10 mouse cellular contexts compared by ENCODE assay signal in the genomic region with DNA sequence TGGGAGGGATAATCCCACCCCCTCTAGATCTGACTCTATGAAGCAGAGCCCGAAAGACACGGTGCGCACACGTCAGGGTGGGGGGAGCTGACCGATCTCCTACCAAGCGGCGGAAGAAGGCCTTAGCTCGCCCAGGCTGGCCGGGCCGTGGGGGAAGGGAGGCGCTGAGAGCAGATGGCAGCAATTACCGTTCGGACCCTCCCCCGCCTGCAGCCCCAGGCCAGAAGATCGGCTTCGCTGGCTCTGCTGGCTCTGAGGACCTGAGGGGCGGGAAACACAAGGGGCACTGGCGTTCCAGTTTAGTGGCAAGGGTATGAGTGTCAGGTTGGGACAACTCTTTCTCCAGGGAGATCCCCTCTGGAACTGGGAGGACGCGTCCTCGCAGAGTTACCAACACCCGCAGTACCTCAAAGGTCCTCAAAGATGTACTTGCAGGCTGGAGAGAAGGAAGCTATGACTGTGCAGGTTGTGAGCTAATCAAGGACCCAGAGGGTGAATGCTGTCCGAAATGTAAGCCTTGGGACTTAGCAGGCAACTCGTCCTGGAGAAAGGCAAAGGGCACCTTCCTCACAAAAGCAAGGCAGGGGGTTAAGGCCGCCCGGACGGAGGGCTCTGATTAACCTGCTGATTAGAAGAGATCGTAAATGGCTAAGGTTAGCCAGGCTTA. TPM values are rescaled to one million over a fixed set of nuclear protein-coding genes. Genes with fewer than 3 reads are reported as not detected.
DNase-seq lines count a peak whose midpoint lies in the region; ATAC-seq and TF ChIP-seq lines count a peak whose summit lies in the region.
"Had no signal": no experiment of that assay in that cellular context is flagged by ENCODE, and none has a peak within 500 bp of the region (broad histone marks: within the 10 kb centered on the region; RNA-seq: fewer than 3 reads in every experiment).

No protein-coding gene starts in this region.

- H3K4me2 ChIP-seq in forebrain, postnatal 0 days (ENCODE audit: low read depth) = peak overlapping the region; percentile 25
- H3K4me2 ChIP-seq in limb, embryonic 15.5 days = peak overlapping the region; percentile 36
- peak overlapping the region; percentile 40 for H3K4me2 ChIP-seq in stomach, embryonic 16.5 days (ENCODE audit: low read depth, low read length)

- H3K27me3 ChIP-seq in forebrain, postnatal 0 days (ENCODE audit: insufficient read depth, low read length) = no peaks in the 10 kb centered on the region
- no peaks in the 10 kb centered on the region for H3K27me3 ChIP-seq in limb, embryonic 15.5 days
- H3K27me3 ChIP-seq in stomach, embryonic 16.5 days (ENCODE audit: control insufficient read depth, insufficient read depth, low read length) = no peaks in the 10 kb centered on the region

- DNase-seq in gastrocnemius, postnatal 14 days = peak; percentile 48
- DNase-seq in gastrocnemius, postnatal 25 days = no peak
- DNase-seq in ZHBTc4 (ENCODE audit: low read depth, low spot score) = peak; percentile 80
- DNase-seq in forebrain, postnatal 0 days = no peak
- DNase-seq in B cell, adult 2 months = no peak
- DNase-seq in layer of hippocampus, adult 8-10 months (ENCODE audit: low spot score in 2 of 2) = no peak

- WGBS in forebrain, postnatal 0 days = 10% methylated on average over 28 of the region's 28 CpGs
- WGBS in limb, embryonic 15.5 days = 7% methylated on average over 28 of the region's 28 CpGs
- 15% methylated on average over 28 of the region's 28 CpGs for WGBS in stomach, embryonic 16.5 days

- peak; percentile 45 for ATAC-seq in forebrain, postnatal 0 days
- no peak for ATAC-seq in limb, embryonic 15.5 days (ENCODE audit: insufficient number of reproducible peaks, low FRiP score, low TSS enrichment, low read depth)
- 0 out of 2 replicates have a peak, but pooled peaks have one; percentile 42 for ATAC-seq in stomach, embryonic 16.5 days (ENCODE audit: insufficient read depth, low FRiP score)

- 0 out of 2 replicates have a peak overlapping the region, but pooled peaks have one; percentile 14 for H3K9ac ChIP-seq in forebrain, postnatal 0 days
- H3K9ac ChIP-seq in limb, embryonic 15.5 days = no peak overlapping the region
- H3K9ac ChIP-seq in stomach, embryonic 16.5 days (ENCODE audit: low read length) = peak overlapping the region; percentile 49

- 0 out of 2 replicates have a peak, but pooled peaks cover 12% of the 10 kb centered on the region for H3K4me1 ChIP-seq in forebrain, postnatal 0 days (ENCODE audit: insufficient read depth)
- H3K4me1 ChIP-seq in limb, embryonic 15.5 days = peaks cover 23% of the 10 kb centered on the region
- 0 out of 2 replicates have a peak, but pooled peaks cover 7% of the 10 kb centered on the region for H3K4me1 ChIP-seq in stomach, embryonic 16.5 days (ENCODE audit: control insufficient read depth, insufficient read depth, low read length)

- H3K36me3 ChIP-seq in forebrain, postnatal 0 days (ENCODE audit: insufficient read depth) = no peaks in the 10 kb centered on the region
- H3K36me3 ChIP-seq in limb, embryonic 15.5 days = no peaks in the 10 kb centered on the region
- no peaks in the 10 kb centered on the region for H3K36me3 ChIP-seq in stomach, embryonic 16.5 days (ENCODE audit: control insufficient read depth, insufficient read depth, low read length)
- H3K36me3 ChIP-seq: G1E had no signal

- H3K4me3 ChIP-seq in forebrain, postnatal 0 days (ENCODE audit: low read depth, low read length) = no peak overlapping the region
- H3K4me3 ChIP-seq in limb, embryonic 15.5 days = peak overlapping the region; percentile 10; the same call in 1 of the 2 replicates
- no peak overlapping the region for H3K4me3 ChIP-seq in stomach, embryonic 16.5 days (replicated peaks; ENCODE audit: low read length)

- intact Hi-C loops in gastrocnemius, postnatal 14 days (cut with DNase I; ENCODE audit: low total_unique reads) = no loop called here

- no peak overlapping the region for H3K27ac ChIP-seq in forebrain, postnatal 0 days (ENCODE audit: low read depth, low read length)
- 0 out of 2 replicates have a peak overlapping the region, but pooled peaks have one; percentile 11 for H3K27ac ChIP-seq in limb, embryonic 15.5 days
- no peak overlapping the region for H3K27ac ChIP-seq in stomach, embryonic 16.5 days (ENCODE audit: low read length)

- TF ChIP-seq CTCF in forebrain, postnatal 0 days (IDR thresholded peaks at IDR 0.05; ENCODE audit: low read depth) = no peak

- H3K9me3 ChIP-seq in forebrain, postnatal 0 days (ENCODE audit: low read length) = no peaks in the 10 kb centered on the region
- H3K9me3 ChIP-seq in limb, embryonic 15.5 days = no peaks in the 10 kb centered on the region
- no peaks in the 10 kb centered on the region for H3K9me3 ChIP-seq in stomach, embryonic 16.5 days (replicated peaks; ENCODE audit: control insufficient read depth, low read length)

RNA-seq across cellular contexts. Expression of gene Ankrd33, which starts 17.4 kb away (rescaled TPM):
- not detected for total RNA-seq in gastrocnemius, postnatal 14 days (2021)
- total RNA-seq in gastrocnemius, postnatal 25 days (2021) = not detected
- total RNA-seq in forebrain, postnatal 0 days (2014; rRNA removed) = not detected in 2 replicates
- polyA plus RNA-seq in forebrain, postnatal 0 days (2015; fragmentation: Nextera tagmentation; extraction: Ambion mirVana) = not detected in 2 replicates
- polyA plus RNA-seq in limb, embryonic 15.5 days (2015; fragmentation: Nextera tagmentation; extraction: Ambion mirVana) = not detected in 2 replicates
- polyA plus RNA-seq in stomach, embryonic 16.5 days (2015; fragmentation: Nextera tagmentation; extraction: Ambion mirVana) = not detected in 2 replicates
- under 1 TPM in 1 of 4 experiments, not detected in 3; 0.25 TPM for total RNA-seq in layer of hippocampus, adult 8-10 months (2022)
- total RNA-seq: G1E; gastrocnemius, postnatal 4 days had no signal
- polyA plus RNA-seq: G1E had no signal

RNA-seq across cellular contexts. Expression of gene Fignl2, which starts 19.8 kb away (rescaled TPM):
- total RNA-seq in gastrocnemius, postnatal 14 days (2021) = 1 to 10 TPM; 1.3 to 1.4 TPM
- total RNA-seq in gastrocnemius, postnatal 25 days (2021) = 1 to 10 TPM in 1 of 2 experiments, under 1 TPM in 1; 0.59 to 1.1 TPM
- 0.85 and 1.3 TPM in 2 replicates for total RNA-seq in forebrain, postnatal 0 days (2014; rRNA removed)
- 0.06 TPM in 1 of 2 replicates, not detected in the other for polyA plus RNA-seq in forebrain, postnatal 0 days (2015; fragmentation: Nextera tagmentation; extraction: Ambion mirVana)
- polyA plus RNA-seq in limb, embryonic 15.5 days (2015; fragmentation: Nextera tagmentation; extraction: Ambion mirVana) = 0.09 and 0.12 TPM in 2 replicates
- 0.05 and 0.10 TPM in 2 replicates for polyA plus RNA-seq in stomach, embryonic 16.5 days (2015; fragmentation: Nextera tagmentation; extraction: Ambion mirVana)
- 1 to 10 TPM; 1.3 to 2.4 (median 1.8) TPM for total RNA-seq in layer of hippocampus, adult 8-10 months (2022)
- polyA plus RNA-seq: G1E had no signal

RNA-seq across cellular contexts. Expression of gene Acvrl1, which starts 30.2 kb away (rescaled TPM):
- total RNA-seq in gastrocnemius, postnatal 14 days (2021) = 10 to 100 TPM; 12.9 to 15.0 TPM
- total RNA-seq in gastrocnemius, postnatal 25 days (2021) = 10 to 100 TPM; 10.7 to 13.0 TPM
- total RNA-seq in forebrain, postnatal 0 days (2014; rRNA removed) = 8.7 and 10.7 TPM in 2 replicates
- 5.8 and 6.0 TPM in 2 replicates for polyA plus RNA-seq in forebrain, postnatal 0 days (2015; fragmentation: Nextera tagmentation; extraction: Ambion mirVana)
- polyA plus RNA-seq in limb, embryonic 15.5 days (2015; fragmentation: Nextera tagmentation; extraction: Ambion mirVana) = 16.3 and 17.7 TPM in 2 replicates
- polyA plus RNA-seq in stomach, embryonic 16.5 days (2015; fragmentation: Nextera tagmentation; extraction: Ambion mirVana) = 34.9 and 39.3 TPM in 2 replicates
- 10 to 100 TPM; 14.1 to 16.5 (median 14.9) TPM for total RNA-seq in layer of hippocampus, adult 8-10 months (2022)

RNA-seq across cellular contexts. Expression of gene Gm47841, which starts 50.9 kb away (rescaled TPM):
- total RNA-seq in gastrocnemius, postnatal 14 days (2021) = not detected
- not detected for total RNA-seq in gastrocnemius, postnatal 25 days (2021)
- not detected in 2 replicates for total RNA-seq in forebrain, postnatal 0 days (2014; rRNA removed)
- polyA plus RNA-seq in forebrain, postnatal 0 days (2015; fragmentation: Nextera tagmentation; extraction: Ambion mirVana) = not detected in 2 replicates
- not detected in 2 replicates for polyA plus RNA-seq in limb, embryonic 15.5 days (2015; fragmentation: Nextera tagmentation; extraction: Ambion mirVana)
- not detected in 2 replicates for polyA plus RNA-seq in stomach, embryonic 16.5 days (2015; fragmentation: Nextera tagmentation; extraction: Ambion mirVana)
- not detected for total RNA-seq in layer of hippocampus, adult 8-10 months (2022)
- total RNA-seq: G1E had no signal
- polyA plus RNA-seq: G1E had no signal

Comparison
In these comparisons a context has a peak if more than half of its experiments do, and no peak if none do; other contexts are left out.
1. DNase-seq: peak in gastrocnemius, postnatal 14 days (single experiment) and ZHBTc4 (single experiment); none in gastrocnemius, postnatal 25 days (single experiment), forebrain, postnatal 0 days (single experiment), B cell, adult 2 months (0 of 2) and layer of hippocampus, adult 8-10 months (0 of 2).
2. Peak in every context shown above with its lines, with median percentiles within 50 percentile points of each other: H3K4me2 ChIP-seq.